Mouse (Mus musculus) thymus, adult 2 months (tissue): Measurements from ENCODE around the gene Sectm1a. TPM values are rescaled to one million over a fixed set of nuclear protein-coding genes. Genes with fewer than 3 reads are reported as not detected.

ENCODE experiments used
- DNase-seq: peaks from one replicate; pipeline ENCODE4 v3.0.0; 2021
- H3K27ac ChIP-seq: fragments of 200-500 bp; 2 replicates; pipeline ENCODE4 v1.5.1; 2012; ENCODE audit warnings: low read length, control low read depth; ENCODE audit not compliant: control insufficient read depth, insufficient read depth
- H3K27me3 ChIP-seq: fragments of 200-500 bp; 2 replicates; pipeline ENCODE4 v1.6.1; 2012; ENCODE audit warnings: mild to moderate bottlenecking, low read length, moderate library complexity, mixed read lengths; ENCODE audit not compliant: control insufficient read depth, insufficient read depth
- H3K36me3 ChIP-seq: fragments of 200-500 bp; 2 replicates; pipeline ENCODE4 v1.6.1; 2012; ENCODE audit warnings: mild to moderate bottlenecking, low read length, moderate library complexity; ENCODE audit not compliant: control insufficient read depth, insufficient read depth
- H3K4me1 ChIP-seq: fragments of 200-500 bp; replicated peaks from 2 replicates; pipeline ENCODE4 v1.6.1; 2012; ENCODE audit warnings: low read length; ENCODE audit not compliant: control insufficient read depth, insufficient read depth
- H3K4me3 ChIP-seq: fragments of 200-500 bp; 2 replicates; pipeline ENCODE4 v1.5.1; 2012; ENCODE audit warnings: mild to moderate bottlenecking, low read length, control low read depth, moderate library complexity; ENCODE audit not compliant: control insufficient read depth, insufficient read depth
- CTCF ChIP-seq: fragments of 200-500 bp; IDR thresholded peaks from 2 replicates; pipeline ENCODE4 v1.5.1; 2012; ENCODE audit warnings: mild to moderate bottlenecking, control low read depth, low read length, moderate library complexity, borderline replicate concordance; ENCODE audit not compliant: control insufficient read depth, poor library complexity, insufficient read depth; ENCODE audit errors: extremely low read depth
- POLR2A ChIP-seq: fragments of 200-500 bp; IDR thresholded peaks from 2 replicates; pipeline ENCODE4 v1.6.1; 2012; ENCODE audit warnings: mild to moderate bottlenecking, low read length, control low read depth, moderate library complexity; ENCODE audit not compliant: control insufficient read depth, poor library complexity, insufficient read depth; ENCODE audit errors: extremely low read depth
- WGBS: fragments of 180-500 bp; shearing (Covaris S2); methylation state at CpG from one replicate; pipeline ENCODE4 v1.1.7; 2018; 5-methylcytosine and 5-hydroxymethylcytosine counted together
- polyA plus RNA-seq: library from polyadenylated mRNA; depleted of rRNA; stranded (reverse); fragments of >200 nt; gene quantifications from 2 replicates; pipeline ENCODE4 v1.2.3, GENCODE M21; 2012; rRNA removed

Gene Sectm1a
- polyA plus RNA-seq: 2.4 and 2.7 TPM in 2 replicates

GRCm38 (mm10) chr11:121081120-121081519 lies at the start of gene Sectm1a:
Gene Sectm1a, minus strand, starts transcription at chr11:121081220.
- Histone ChIP-seq H3K36me3 (no peaks in the 10 kb centered on the region), H3K4me3 (no peak within 1 kb of the TSS), H3K27ac (no peak within 1 kb of the TSS), H3K4me1 (peaks cover 11% of the 10 kb centered on the region), H3K27me3 (no peaks in the 10 kb centered on the region)
- WGBS: 85% methylated on average over 3 of the region's 3 CpGs
- TF ChIP-seq POLR2A (no peak), CTCF (no peak)
- no peak for DNase-seq

GRCm38 (mm10) chr11:121129616-121130015 lies 48.6 kb upstream of the Sectm1a start:
- Histone ChIP-seq H3K27me3 (no peaks in the 10 kb centered on the region), H3K36me3 (no peaks in the 10 kb centered on the region), H3K4me1 (no peaks in the 10 kb centered on the region), H3K27ac (no peak overlapping the region), H3K4me3 (no peak overlapping the region)
- DNase-seq: no peak
- TF ChIP-seq CTCF (no peak), POLR2A (no peak)
- 75% methylated on average over 1 of the region's 1 CpGs for WGBS

- 54% methylated on average over 3 of the region's 3 CpGs for WGBS
These were observed 46.4 kb upstream of the Sectm1a start for GRCm38 (mm10) chr11:121127441-121127840.

GRCm38 (mm10) chr11:121126395-121126794 lies 45.4 kb upstream of the Sectm1a start:
- no peaks in the 10 kb centered on the region for H3K4me1 ChIP-seq
- WGBS: 86% methylated on average over 1 of the region's 1 CpGs
- TF ChIP-seq POLR2A: no peak
- TF ChIP-seq CTCF: no peak
- H3K27me3 ChIP-seq: no peaks in the 10 kb centered on the region
- no peak overlapping the region for H3K27ac ChIP-seq
- peak; percentile 15 for DNase-seq
- no peaks in the 10 kb centered on the region for H3K36me3 ChIP-seq
- no peak overlapping the region for H3K4me3 ChIP-seq

More at GRCm38 (mm10) chr11:121127441-121127840, 46.4 kb upstream of the Sectm1a start:
- TF ChIP-seq CTCF (no peak), POLR2A (no peak)
- no peaks in the 10 kb centered on the region for H3K27me3 ChIP-seq
- H3K4me3 ChIP-seq: no peak overlapping the region
- no peaks in the 10 kb centered on the region for H3K4me1 ChIP-seq
- no peak for DNase-seq
- H3K36me3 ChIP-seq: no peaks in the 10 kb centered on the region
- no peak overlapping the region for H3K27ac ChIP-seq

- 93% methylated on average over 3 of the region's 3 CpGs for WGBS
- Histone ChIP-seq H3K4me1 (no peaks in the 10 kb centered on the region), H3K4me3 (no peak overlapping the region), H3K27ac (no peak overlapping the region), H3K36me3 (no peaks in the 10 kb centered on the region), H3K27me3 (no peaks in the 10 kb centered on the region)
- no peak for DNase-seq
- no peak for TF ChIP-seq CTCF
- no peak for TF ChIP-seq POLR2A
These were observed 44.6 kb upstream of the Sectm1a start for GRCm38 (mm10) chr11:121125522-121126172.

DNA sequence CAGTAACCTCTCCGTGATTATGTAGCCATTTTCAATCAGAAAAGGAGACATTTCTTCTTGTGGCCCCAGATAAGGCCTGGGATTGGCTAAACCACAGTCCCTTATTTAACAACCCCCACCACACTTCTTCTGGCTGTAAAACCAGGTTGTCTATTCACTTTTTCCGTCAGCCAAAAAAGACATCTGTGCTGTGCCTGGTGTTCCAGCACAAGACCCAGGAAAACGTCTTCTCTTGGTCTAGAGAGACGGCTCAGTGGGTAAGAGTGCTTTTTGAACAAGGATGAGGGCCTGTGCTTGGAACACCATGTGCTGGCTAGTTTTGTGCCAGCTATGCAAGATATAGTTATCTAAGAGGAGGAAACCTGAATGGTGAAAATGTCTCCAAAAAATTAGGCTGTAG lies 42.4 kb upstream of the Sectm1a start:
- Histone ChIP-seq H3K27ac (no peak overlapping the region), H3K4me3 (no peak overlapping the region)
- WGBS: 97% methylated on average over 4 of the region's 4 CpGs

DNA sequence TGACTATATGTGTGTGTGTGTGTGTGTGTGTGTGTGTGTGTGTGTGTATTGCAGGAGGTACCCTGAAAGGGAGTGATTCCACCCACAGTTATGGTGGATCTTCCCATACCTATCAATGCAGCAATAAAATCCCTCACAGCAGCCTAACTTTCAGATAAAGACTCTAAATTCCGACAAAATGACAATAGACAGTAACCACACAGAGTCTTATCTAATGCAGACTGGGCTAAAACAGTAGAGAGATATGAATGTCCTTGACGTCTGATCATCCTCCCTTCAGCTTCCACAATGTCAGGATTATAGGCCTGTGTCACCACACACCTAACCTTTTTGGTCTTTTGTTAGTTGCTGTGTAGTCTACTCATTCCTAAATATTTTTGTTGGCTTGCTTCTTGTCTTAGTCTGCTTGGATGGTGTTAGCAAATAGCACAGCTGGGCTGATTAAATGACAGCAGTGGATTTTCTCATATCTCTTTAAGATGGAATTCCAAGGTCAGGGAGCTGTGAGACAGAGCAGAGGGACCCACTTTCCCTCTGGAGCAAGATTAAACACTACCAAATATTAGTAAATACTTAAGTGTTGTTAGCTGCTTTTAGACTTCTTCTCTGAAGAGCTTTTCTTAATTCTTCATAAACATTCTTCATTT lies 41.1 kb upstream of the Sectm1a start:
- no peak overlapping the region for H3K27ac ChIP-seq
- H3K27me3 ChIP-seq: no peaks in the 10 kb centered on the region
- WGBS: 92% methylated on average over 2 of the region's 2 CpGs
- no peaks in the 10 kb centered on the region for H3K4me1 ChIP-seq
- H3K36me3 ChIP-seq: no peaks in the 10 kb centered on the region
- no peak overlapping the region for H3K4me3 ChIP-seq
- TF ChIP-seq CTCF: no peak
- TF ChIP-seq POLR2A: no peak
- no peak for DNase-seq

More for the DNA sequence above, 42.4 kb upstream of the Sectm1a start:
- H3K27me3 ChIP-seq: no peaks in the 10 kb centered on the region
- no peaks in the 10 kb centered on the region for H3K4me1 ChIP-seq
- no peaks in the 10 kb centered on the region for H3K36me3 ChIP-seq
- TF ChIP-seq POLR2A: no peak
- no peak for TF ChIP-seq CTCF
- no peak for DNase-seq
